ENCODE assay signal across 11 mouse cellular contexts in the genomic region with DNA sequence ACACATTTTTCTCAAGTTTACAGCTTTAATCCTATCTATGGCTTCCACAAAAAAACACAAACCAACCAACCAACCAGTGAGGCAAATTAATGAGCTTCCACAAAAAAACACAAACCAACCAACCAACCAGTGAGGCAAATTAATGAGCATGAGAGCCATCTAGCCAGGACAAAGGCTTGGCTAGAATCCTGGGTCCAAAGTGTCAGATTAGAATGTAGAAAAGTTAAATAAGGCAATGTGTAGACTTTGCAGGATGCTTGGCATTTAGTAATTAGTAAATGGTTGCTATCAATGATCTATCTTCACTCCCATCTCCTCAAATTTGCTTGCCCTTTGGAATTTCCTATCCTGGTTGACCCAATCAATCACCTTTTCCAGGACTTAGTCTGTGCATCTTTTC. TPM values are rescaled to one million over a fixed set of nuclear protein-coding genes. Genes with fewer than 3 reads are reported as not detected.
"Had no signal": no experiment of that assay in that cellular context is flagged by ENCODE, and none has a peak within 500 bp of the region (broad histone marks: within the 10 kb centered on the region; RNA-seq: fewer than 3 reads in every experiment).

No protein-coding gene starts in this region.

- H3K4me2 ChIP-seq: limb, embryonic 15.5 days; midbrain, embryonic 12.5 days; neural tube, embryonic 15.5 days had no signal

- H3K4me3 ChIP-seq: limb, embryonic 15.5 days; midbrain, embryonic 12.5 days; neural tube, embryonic 15.5 days had no signal

- H3K27me3 ChIP-seq: limb, embryonic 15.5 days; midbrain, embryonic 12.5 days; neural tube, embryonic 15.5 days had no signal

- H3K27ac ChIP-seq: kidney, postnatal 0 days; limb, embryonic 15.5 days; midbrain, embryonic 12.5 days; neural tube, embryonic 15.5 days had no signal

- DNase-seq: layer of hippocampus, adult 9-11 months; layer of hippocampus, postnatal 36 days; lung, adult 18-20 months; right cerebral cortex, adult 18-20 months; right cerebral cortex, postnatal 25 days; thymus, postnatal 4 days had no signal

- H3K9me3 ChIP-seq: limb, embryonic 15.5 days; midbrain, embryonic 12.5 days; neural tube, embryonic 15.5 days had no signal

- H3K9ac ChIP-seq: limb, embryonic 15.5 days; midbrain, embryonic 12.5 days; neural tube, embryonic 15.5 days had no signal

RNA-seq across cellular contexts. Expression of a gene that starts 30.7 kb away (rescaled TPM):
- polyA plus RNA-seq: small intestine, adult 2 months had no signal
